22 mouse cellular contexts compared by ENCODE assay signal in genomic region chr16:92741342-92741741, GRCm38 (mm10).
"Had no signal": no experiment of that assay in that cellular context is flagged by ENCODE, and none has a peak within 500 bp of the region (broad histone marks: within the 10 kb centered on the region; RNA-seq: fewer than 3 reads in every experiment).

No protein-coding gene starts in this region.

- H3K9me3 ChIP-seq: kidney, embryonic 15.5 days; limb, embryonic 10.5 days; limb, embryonic 13.5 days; liver, embryonic 12.5 days; liver, embryonic 15.5 days; lung, embryonic 15.5 days; midbrain, embryonic 12.5 days; midbrain, embryonic 15.5 days; neural tube, embryonic 12.5 days; neural tube, embryonic 15.5 days; stomach, embryonic 15.5 days had no signal

- ATAC-seq: intestine, postnatal 0 days; liver, embryonic 12.5 days; midbrain, embryonic 15.5 days had no signal

- H3K4me1 ChIP-seq: kidney, embryonic 15.5 days; midbrain, embryonic 12.5 days; midbrain, embryonic 15.5 days; neural tube, embryonic 12.5 days; stomach, embryonic 15.5 days had no signal

- DNase-seq: kidney, adult 2 months; kidney, postnatal 10 days; kidney, postnatal 36 days; liver; lung, adult 18-20 months; lung, postnatal 10 days; lung, postnatal 36 days; retina, postnatal 1 day; right cerebral cortex, postnatal 25 days; spleen, adult 18-20 months had no signal

- H3K36me3 ChIP-seq: kidney, embryonic 15.5 days; limb, embryonic 10.5 days; limb, embryonic 13.5 days; liver, embryonic 12.5 days; liver, embryonic 15.5 days; lung, embryonic 15.5 days; midbrain, embryonic 12.5 days; midbrain, embryonic 15.5 days; neural tube, embryonic 12.5 days; neural tube, embryonic 15.5 days; stomach, embryonic 15.5 days had no signal

- H3K27me3 ChIP-seq: liver, embryonic 12.5 days; liver, embryonic 15.5 days; lung, embryonic 15.5 days; midbrain, embryonic 12.5 days; midbrain, embryonic 15.5 days; neural tube, embryonic 12.5 days; neural tube, embryonic 15.5 days; stomach, embryonic 15.5 days had no signal

- H3K4me3 ChIP-seq: kidney, embryonic 15.5 days; limb, embryonic 10.5 days; limb, embryonic 13.5 days; liver, embryonic 12.5 days; liver, embryonic 15.5 days; lung, embryonic 15.5 days; midbrain, embryonic 12.5 days; midbrain, embryonic 15.5 days; neural tube, embryonic 12.5 days; neural tube, embryonic 15.5 days; stomach, embryonic 15.5 days had no signal

- H3K27ac ChIP-seq: kidney, embryonic 15.5 days; limb, embryonic 10.5 days; limb, embryonic 13.5 days; liver, embryonic 12.5 days; liver, embryonic 15.5 days; lung, embryonic 15.5 days; midbrain, embryonic 12.5 days; midbrain, embryonic 15.5 days; neural tube, embryonic 12.5 days; neural tube, embryonic 15.5 days; stomach, embryonic 15.5 days had no signal
